Mouse (Mus musculus) adipose tissue, adult 10 weeks (tissue): ENCODE results near the gene Npy1r. TPM values are rescaled to one million over a fixed set of nuclear protein-coding genes. Genes with fewer than 3 reads are reported as not detected.

Source experiments
- polyA plus RNA-seq: library from polyadenylated mRNA; stranded (reverse); fragments of 350-450 nt; fragmentation: Illumina TruSeq; extraction: RNeasy Lipid Tissue Mini Kit (QIAGEN cat#74804); gene quantifications from one replicate; pipeline ENCODE4 v1.2.3, GENCODE M21; 2014; ENCODE audit warnings: low read depth, low replicate concordance

Npy1r gene
- polyA plus RNA-seq = 2.7 TPM

GRCm38 (mm10) chr8:66696970-66697843 lies at the start of gene Npy1r:
Npy1r (plus strand) TSS chr8:66697192.

GRCm38 (mm10) chr8:66687511-66688329 lies 9.3 kb upstream of the Npy1r start, which contains the start of gene Npy5r:
Npy5r (minus strand) TSS chr8:66688128.

Other genes starting within 250 kb of the Npy1r start
- gene Tma16, start 210.7 kb upstream of the Npy1r start, polyA plus RNA-seq = 5.6 TPM
- gene Tktl2, start 185.4 kb upstream of the Npy1r start, polyA plus RNA-seq = 0.57 TPM
- not detected for gene Npy5r, start 9.1 kb upstream of the Npy1r start, polyA plus RNA-seq
- 9.0 TPM for gene Naf1, start 163.0 kb downstream of the Npy1r start, polyA plus RNA-seq